Comparison of ENCODE assay signal across 8 mouse cellular contexts in the genomic region with DNA sequence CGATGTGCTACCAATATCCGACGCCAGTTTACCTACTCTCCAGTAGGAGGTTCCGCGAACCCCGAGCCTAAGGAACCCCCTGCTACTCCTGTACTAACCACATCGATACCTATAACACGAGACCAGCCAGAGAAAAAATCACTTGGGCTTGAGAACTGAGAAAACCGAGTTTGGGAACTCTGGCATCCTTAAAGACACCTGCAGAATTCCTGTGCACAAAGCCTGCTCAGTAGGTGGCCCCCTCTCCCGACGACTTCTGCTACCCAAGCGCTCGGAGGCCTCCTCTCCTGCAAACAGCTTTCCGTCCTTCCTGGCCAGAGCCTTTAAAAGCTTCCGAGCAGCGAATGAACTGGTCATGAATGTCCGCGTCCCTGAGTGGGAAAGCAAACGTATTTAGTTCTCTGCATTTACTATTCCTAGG. TPM values are rescaled to one million over a fixed set of nuclear protein-coding genes. Genes with fewer than 3 reads are reported as not detected.
DNase-seq lines count a peak whose midpoint lies in the region; ATAC-seq and TF ChIP-seq lines count a peak whose summit lies in the region.

No protein-coding gene starts in this region.

- H3K4me2 ChIP-seq in heart, embryonic 15.5 days: peak overlapping the region; percentile 100

- peak overlapping the region; percentile 60; the same call in 1 of the 2 replicates for H3K27ac ChIP-seq in left cerebral cortex, adult 2 months
- peak overlapping the region; percentile 67 for H3K27ac ChIP-seq in heart, embryonic 15.5 days

- ATAC-seq in heart, embryonic 15.5 days (replicated peaks; ENCODE audit: insufficient number of reproducible peaks, insufficient read depth, low FRiP score, low read depth): no peak

- H3K4me1 ChIP-seq in heart, embryonic 15.5 days (replicated peaks): peaks cover 18% of the 10 kb centered on the region

- DNase-seq in left cerebral cortex, adult 2 months (ENCODE audit: extremely low spot score in 1 of 2, low spot score in 2 of 2): peak; percentile 50 to 51
- DNase-seq in left cerebral cortex, adult 11 months (ENCODE audit: low spot score): no peak
- peak; percentile 83 for DNase-seq in brain, adult 2 months (ENCODE audit: low read depth, low spot score)
- peak; percentile 62 to 68 for DNase-seq in left cerebral cortex, postnatal 25 days (ENCODE audit: low spot score in 2 of 2)
- peak; percentile 47 for DNase-seq in mesoderm, embryonic 11.5 days (ENCODE audit: low read depth, low spot score)
- DNase-seq in thymus, postnatal 10 days (ENCODE audit: low spot score in 2 of 2): peak; percentile 13 to 16
- no peak for DNase-seq in frontal cortex, postnatal 36 days (ENCODE audit: low spot score in 2 of 2)

- under 1% methylated on average over 19 of the region's 19 CpGs for WGBS in heart, embryonic 15.5 days

- H3K27me3 ChIP-seq in heart, embryonic 15.5 days: peaks cover 22% of the 10 kb centered on the region

- H3K36me3 ChIP-seq in heart, embryonic 15.5 days: no peaks in the 10 kb centered on the region

- no peaks in the 10 kb centered on the region for H3K9me3 ChIP-seq in heart, embryonic 15.5 days (replicated peaks)

- TF ChIP-seq CTCF in left cerebral cortex, adult 2 months (IDR thresholded peaks at IDR 0.05): peak; percentile 32

- intact Hi-C loops in left cerebral cortex, adult 2 months (cut with DNase I): loop anchor here (10.0 kb wide), 1 partner anchor 222 kb away; a partner anchor contains a TSS
- intact Hi-C loops in left cerebral cortex, postnatal 25 days (cut with DNase I): loop anchor here (1.0 to 2.0 kb wide), 2 partner anchors 15 to 64 kb away; a partner anchor contains a TSS

- H3K4me3 ChIP-seq in left cerebral cortex, adult 2 months: peak overlapping the region; percentile 69
- H3K4me3 ChIP-seq in heart, embryonic 15.5 days: peak overlapping the region; percentile 63

- peak overlapping the region; percentile 50 for H3K9ac ChIP-seq in heart, embryonic 15.5 days

RNA-seq across cellular contexts. Expression of a gene that starts 0.7 kb away (rescaled TPM):
- total RNA-seq in left cerebral cortex, adult 2 months (2021): 1 to 10 TPM; 5.8 to 6.2 TPM
- 5.2 and 6.6 TPM in 2 replicates for polyA plus RNA-seq in heart, embryonic 15.5 days (2015; fragmentation: Nextera tagmentation; extraction: Ambion mirVana)
- total RNA-seq in left cerebral cortex, postnatal 25 days (2021): 1 to 10 TPM; 3.4 to 4.2 TPM

RNA-seq across cellular contexts. Expression of a gene that starts 15.0 kb away (rescaled TPM):
- 10 to 100 TPM; 27.3 to 27.7 TPM for total RNA-seq in left cerebral cortex, adult 2 months (2021)
- polyA plus RNA-seq in heart, embryonic 15.5 days (2015; fragmentation: Nextera tagmentation; extraction: Ambion mirVana): 10.3 and 11.8 TPM in 2 replicates
- 10 to 100 TPM; 23.3 to 26.4 TPM for total RNA-seq in left cerebral cortex, postnatal 25 days (2021)

Comparison
In these comparisons a context has a peak if more than half of its experiments do, and no peak if none do; other contexts are left out.
1. DNase-seq: peak in left cerebral cortex, adult 2 months (2 of 2), brain, adult 2 months (single experiment), left cerebral cortex, postnatal 25 days (2 of 2), mesoderm, embryonic 11.5 days (single experiment) and thymus, postnatal 10 days (2 of 2); none in left cerebral cortex, adult 11 months (single experiment) and frontal cortex, postnatal 36 days (0 of 2).